Mouse (Mus musculus) frontal cortex, postnatal 36 days (tissue): ENCODE results near the gene Phf1.
"Not testable (repeated sequence)": the region's sequence is repeated elsewhere in the genome, so short reads cannot be mapped to it uniquely, and the experiment has no call there.

Source experiments
- DNase-seq, 2 experiments: peaks; one replicate each; pipeline ENCODE4 v3.0.0; 2022; ENCODE audit warnings: low spot score in 2 of 2

The Phf1 gene

DNA sequence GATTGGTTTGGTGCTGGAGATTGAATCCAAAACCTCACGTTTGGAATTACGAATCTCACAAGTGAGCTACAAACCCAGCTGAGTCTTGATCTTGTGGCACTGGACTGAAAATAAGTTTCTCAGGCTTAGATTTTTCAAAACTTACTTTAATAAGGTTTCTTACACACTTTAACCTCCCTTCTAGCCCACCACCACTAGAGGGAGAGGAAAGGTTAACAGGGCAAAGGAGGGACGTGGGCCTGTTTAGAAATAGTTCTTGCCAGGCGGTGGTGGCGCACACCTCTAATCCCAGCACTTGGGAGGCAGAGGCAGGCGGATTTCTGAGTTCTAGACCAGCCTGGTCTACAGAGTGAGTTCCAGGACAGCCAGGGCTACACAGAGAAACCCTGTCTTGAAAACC lies 44.5 kb downstream of the Phf1 start:
- DNase-seq: not testable (repeated sequence)

DNA sequence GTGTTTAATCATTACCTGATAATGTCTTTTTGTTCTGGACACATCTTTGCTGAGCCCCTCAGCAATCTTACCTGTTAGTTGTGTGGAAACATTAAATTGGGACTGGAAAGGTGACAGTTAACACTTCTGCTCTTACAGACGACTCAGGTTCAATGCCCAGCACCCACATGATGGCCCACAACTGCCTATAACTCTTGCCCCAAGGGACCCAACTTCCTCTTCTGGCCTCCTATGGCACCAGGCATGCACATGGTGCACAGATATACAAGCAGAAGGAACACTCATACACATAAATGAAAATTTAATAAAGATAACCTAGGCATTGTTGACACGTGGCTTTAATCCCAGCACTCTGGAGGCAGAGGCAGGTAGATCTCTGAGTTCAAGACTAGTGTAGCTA lies 46.6 kb downstream of the Phf1 start:
- no peak for DNase-seq

DNA sequence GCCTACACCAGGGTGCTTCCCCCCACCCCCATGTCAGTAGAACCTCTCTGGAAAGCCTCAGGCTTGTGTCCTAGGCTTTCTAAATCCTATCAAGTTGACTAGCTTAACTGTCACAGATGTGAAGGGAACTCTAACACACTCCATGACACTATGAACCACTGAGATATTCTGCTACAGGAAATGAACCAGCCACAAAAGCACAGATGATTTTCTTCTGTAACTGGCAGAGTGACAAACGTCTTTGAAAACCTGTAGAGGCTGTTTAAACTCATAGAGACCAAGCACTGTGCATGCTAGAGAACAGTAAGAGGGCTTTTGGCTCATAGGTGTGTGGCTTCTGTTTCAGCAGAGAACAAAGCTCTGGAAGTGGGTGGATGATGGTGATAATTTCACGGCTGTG lies 48.2 kb downstream of the Phf1 start:
- no peak for DNase-seq

DNA sequence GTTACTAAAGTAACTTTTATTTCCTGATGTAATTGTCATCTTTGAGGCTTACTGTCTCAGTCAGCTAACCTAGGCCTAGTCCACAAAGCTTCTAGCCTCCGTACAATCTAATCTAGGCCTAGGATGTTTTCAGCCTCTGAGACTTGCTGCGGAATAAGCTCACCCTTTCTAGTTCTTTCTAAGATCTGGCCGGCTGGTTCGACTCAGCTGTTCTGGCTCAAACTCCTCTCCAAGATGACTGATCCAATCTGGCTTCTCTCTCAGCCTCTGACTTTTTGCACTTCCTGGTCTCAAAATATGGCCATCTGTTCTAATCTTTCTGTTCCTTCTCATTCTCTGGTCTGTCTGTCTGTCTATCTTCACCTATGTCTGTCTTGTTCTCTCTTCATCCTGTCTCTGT lies 50.5 kb downstream of the Phf1 start:
- DNase-seq: no peak

DNA sequence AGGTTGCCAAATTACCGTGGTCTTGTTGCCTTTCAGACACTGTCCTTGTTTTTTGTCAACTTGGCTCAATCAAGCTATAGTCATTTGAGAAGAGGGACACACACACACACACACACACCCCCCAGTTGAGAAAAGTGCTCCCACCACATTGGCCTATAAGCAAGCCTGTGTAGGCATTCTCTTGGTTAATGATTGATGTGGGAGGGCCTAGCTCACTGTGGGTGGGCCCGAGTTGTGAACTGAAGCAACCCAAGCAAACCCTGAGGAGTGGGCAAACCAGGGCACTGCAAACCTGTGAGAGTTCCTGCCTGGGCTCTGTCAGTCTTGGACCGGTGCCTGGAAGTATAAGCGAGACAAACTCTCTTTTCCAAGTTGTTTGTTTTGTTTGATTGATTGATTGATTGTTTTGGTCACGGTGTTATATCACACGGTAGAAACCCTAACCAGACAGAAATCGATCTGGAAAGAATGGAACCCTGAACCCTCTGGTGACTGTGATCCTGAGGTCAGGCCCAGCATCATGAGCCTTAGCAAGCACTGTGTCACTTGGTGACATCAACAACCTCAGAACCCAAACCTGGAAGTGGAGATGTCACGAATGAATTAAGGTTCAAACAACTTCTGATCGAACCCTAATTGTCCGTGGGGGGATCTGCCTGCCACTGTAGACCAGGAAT lies 52.8 kb downstream of the Phf1 start:
- DNase-seq: no peak
